28 mouse cellular contexts compared by ENCODE assay signal in the genomic region with DNA sequence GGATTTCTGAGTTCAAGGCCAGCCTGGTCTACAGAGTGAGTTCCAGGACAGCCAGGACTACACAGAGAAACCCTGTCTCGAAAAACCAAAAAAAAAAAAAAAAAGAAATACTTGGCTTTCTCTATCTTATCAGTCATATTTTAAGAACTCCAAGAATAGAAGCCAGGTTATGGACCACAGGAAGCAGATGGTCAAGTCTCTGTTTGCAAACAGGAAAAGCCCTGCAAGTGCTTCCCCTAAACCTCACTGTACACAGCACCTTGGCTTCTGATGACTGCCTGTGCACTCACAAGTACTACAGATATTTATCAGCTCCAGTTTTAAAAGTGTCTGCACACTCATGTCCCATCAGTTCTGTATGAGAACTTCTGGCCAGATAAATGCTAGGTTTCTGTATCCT. TPM values are rescaled to one million over a fixed set of nuclear protein-coding genes. Genes with fewer than 3 reads are reported as not detected.
A peak's percentile ranks its signal among the peaks of the same experiment; 100 is the strongest.
DNase-seq lines count a peak whose midpoint lies in the region; ATAC-seq and TF ChIP-seq lines count a peak whose summit lies in the region.
"Had no signal": no experiment of that assay in that cellular context is flagged by ENCODE, and none has a peak within 500 bp of the region (broad histone marks: within the 10 kb centered on the region; RNA-seq: fewer than 3 reads in every experiment).

No protein-coding gene starts in this region.

- peak; percentile 38; the same call in 1 of the 2 replicates for TF ChIP-seq POLR2A in heart, adult 2 months (IDR thresholded peaks at IDR 0.05; ENCODE audit: insufficient read depth, low read depth, low read length)

- intact Hi-C loops in heart, adult 2 months (cut with DNase I), result no loop called here
- intact Hi-C loops in heart, postnatal 10 days (cut with DNase I), result no loop called here

- no peaks in the 10 kb centered on the region for H3K79me2 ChIP-seq in heart, adult 2 months (replicated peaks; ENCODE audit: control insufficient read depth, insufficient read depth, low read length)

- H3K9ac ChIP-seq in heart, adult 2 months (ENCODE audit: low read depth, low read length), result no peak overlapping the region
- no peak overlapping the region for H3K9ac ChIP-seq in lung, embryonic 14.5 days
- H3K9ac ChIP-seq: embryonic facial prominence, embryonic 12.5 days; forebrain, embryonic 13.5 days; hindbrain, embryonic 13.5 days; neural tube, embryonic 15.5 days had no signal

- ATAC-seq in lung, embryonic 14.5 days (ENCODE audit: insufficient read depth), result no peak
- ATAC-seq in hematopoietic stem cell, adult 5-6 weeks (replicated peaks in 1 of 2; ENCODE audit: insufficient read depth in 1 of 2, low FRiP score in 2 of 2, low TSS enrichment in 1 of 2, low read depth in 1 of 2, poor library complexity in 2 of 2, severe bottlenecking in 2 of 2), result peak; percentile 59 to 67
- ATAC-seq: activated CD4-positive, CD25-positive, alpha-beta regulatory T cell, adult 4 months; forebrain, embryonic 13.5 days; inflammation-experienced regulatory T-cells, adult 6 months; midbrain, embryonic 16.5 days; Patski had no signal

- H3K27me3 ChIP-seq in heart, adult 2 months (ENCODE audit: control insufficient read depth, insufficient read depth, low read length), result no peaks in the 10 kb centered on the region
- no peaks in the 10 kb centered on the region for H3K27me3 ChIP-seq in lung, embryonic 14.5 days (ENCODE audit: insufficient read depth, low read length)
- H3K27me3 ChIP-seq: embryonic facial prominence, embryonic 12.5 days; forebrain, embryonic 13.5 days; hindbrain, embryonic 13.5 days; neural tube, embryonic 15.5 days; Patski had no signal

- H3K9me3 ChIP-seq in lung, embryonic 14.5 days (ENCODE audit: low read depth, low read length), result no peaks in the 10 kb centered on the region
- H3K9me3 ChIP-seq: embryonic facial prominence, embryonic 12.5 days; forebrain, embryonic 13.5 days; heart, embryonic 10.5 days; hindbrain, embryonic 13.5 days; limb, embryonic 10.5 days; neural tube, embryonic 15.5 days had no signal

- TF ChIP-seq EP300 in heart, adult 2 months (IDR thresholded peaks at IDR 0.05; ENCODE audit: insufficient read depth, low read depth, low read length), result 0 out of 2 replicates have a peak, but pooled peaks have one; percentile 39

- H3K4me1 ChIP-seq in heart, adult 2 months (ENCODE audit: control insufficient read depth, insufficient read depth, low read length), result peaks cover 8% of the 10 kb centered on the region
- peaks cover 7% of the 10 kb centered on the region; the same call in 1 of the 2 replicates for H3K4me1 ChIP-seq in lung, embryonic 14.5 days (ENCODE audit: insufficient read depth)

- H3K4me2 ChIP-seq in lung, embryonic 14.5 days, result no peak overlapping the region
- H3K4me2 ChIP-seq: embryonic facial prominence, embryonic 12.5 days; forebrain, embryonic 13.5 days; hindbrain, embryonic 13.5 days; neural tube, embryonic 15.5 days had no signal

- peak overlapping the region; percentile 12; the same call in 1 of the 2 replicates for H3K27ac ChIP-seq in heart, adult 2 months
- no peak overlapping the region for H3K27ac ChIP-seq in lung, embryonic 14.5 days (ENCODE audit: low read depth)
- H3K27ac ChIP-seq: embryonic facial prominence, embryonic 12.5 days; forebrain, embryonic 13.5 days; heart, embryonic 10.5 days; hindbrain, embryonic 13.5 days; limb, embryonic 10.5 days; neural tube, embryonic 15.5 days; stomach, postnatal 0 days had no signal

- TF ChIP-seq CTCF in heart, adult 2 months (IDR thresholded peaks at IDR 0.05), result no peak
- no peak for TF ChIP-seq CTCF in lung, embryonic 14.5 days (IDR thresholded peaks at IDR 0.05; ENCODE audit: low read depth)

- peaks cover 2% of the 10 kb centered on the region; the same call in 1 of the 2 replicates for H3K36me3 ChIP-seq in heart, adult 2 months (ENCODE audit: control insufficient read depth, insufficient read depth, low read length)
- no peaks in the 10 kb centered on the region for H3K36me3 ChIP-seq in lung, embryonic 14.5 days (ENCODE audit: insufficient read depth)
- H3K36me3 ChIP-seq: embryonic facial prominence, embryonic 12.5 days; heart, embryonic 10.5 days; hindbrain, embryonic 13.5 days; limb, embryonic 10.5 days; neural tube, embryonic 15.5 days had no signal

- no peak overlapping the region for H3K4me3 ChIP-seq in heart, adult 2 months
- no peak overlapping the region for H3K4me3 ChIP-seq in lung, embryonic 14.5 days (ENCODE audit: low read depth, low read length)
- H3K4me3 ChIP-seq: embryonic facial prominence, embryonic 12.5 days; erythroblast, embryonic 14.5 days; forebrain, embryonic 13.5 days; heart, embryonic 10.5 days; hindbrain, embryonic 13.5 days; limb, embryonic 10.5 days; neural tube, embryonic 15.5 days had no signal

- 24% methylated on average over 1 of the region's 1 CpGs for WGBS in heart, adult 2 months
- no CpG with 5 or more reads among the region's 1 CpGs for WGBS in lung, embryonic 14.5 days

- DNase-seq in heart, adult 2 months, result peak in 1 of 2 experiments; percentile 21
- DNase-seq in heart, postnatal 10 days, result no peak
- DNase-seq in lung, embryonic 14.5 days, result peak; percentile 34
- no peak for DNase-seq in lung, adult 18-20 months
- peak; percentile 51 for DNase-seq in A20 (ENCODE audit: low read depth, low spot score)
- DNase-seq in T-cell, adult 2 months (ENCODE audit: low spot score), result no peak
- DNase-seq: adrenal gland, postnatal 10 days; cerebellum, adult 9-11 months; gastrocnemius, postnatal 14 days had no signal

RNA-seq across cellular contexts. Expression of a gene that starts 2.5 kb away (rescaled TPM):
- 10 to 100 TPM; 59.2 to 72.3 TPM for total RNA-seq in heart, adult 2 months (2021)
- 74.4 and 86.4 TPM in 2 replicates for polyA plus RNA-seq in heart, adult 2 months (2012; rRNA removed)
- total RNA-seq in heart, postnatal 10 days (2021), result 10 to 100 TPM; 84.4 to 86.9 TPM
- 59.3 and 60.0 TPM in 2 replicates for polyA plus RNA-seq in lung, embryonic 14.5 days (2014; fragmentation: Nextera tagmentation; extraction: Ambion mirVana)
- total RNA-seq in hematopoietic stem cell, adult 5-6 weeks (2017), result 50.9 and 100 TPM in 2 replicates

RNA-seq across cellular contexts. Expression of a gene that starts 36.6 kb away (rescaled TPM):
- under 1 TPM; 0.39 TPM for total RNA-seq in heart, adult 2 months (2021)
- polyA plus RNA-seq in heart, adult 2 months (2012; rRNA removed), result 1.8 and 2.1 TPM in 2 replicates
- total RNA-seq in heart, postnatal 10 days (2021), result under 1 TPM; 0.17 to 0.35 TPM
- not detected in 2 replicates for polyA plus RNA-seq in lung, embryonic 14.5 days (2014; fragmentation: Nextera tagmentation; extraction: Ambion mirVana)
- total RNA-seq in hematopoietic stem cell, adult 5-6 weeks (2017), result not detected in 2 replicates
- total RNA-seq: adrenal gland, postnatal 10 days; layer of hippocampus, postnatal 10 days had no signal
- polyA plus RNA-seq: activated CD4-positive, CD25-positive, alpha-beta regulatory T cell, adult 4 months; erythroblast, embryonic 14.5 days; heart, embryonic 10.5 days; inflammation-experienced regulatory T-cells, adult 6 months; limb, embryonic 10.5 days; midbrain, embryonic 16.5 days; neural tube, embryonic 15.5 days; stomach, postnatal 0 days; thymus, postnatal 0 days had no signal

RNA-seq across cellular contexts. Expression of a gene that starts 38.4 kb away (rescaled TPM):
- total RNA-seq in heart, adult 2 months (2021), result 10 to 100 TPM; 23.9 to 28.9 TPM
- 2.9 and 8.2 TPM in 2 replicates for polyA plus RNA-seq in heart, adult 2 months (2012; rRNA removed)
- 10 to 100 TPM; 30.0 to 39.8 TPM for total RNA-seq in heart, postnatal 10 days (2021)
- 42.0 and 42.8 TPM in 2 replicates for polyA plus RNA-seq in lung, embryonic 14.5 days (2014; fragmentation: Nextera tagmentation; extraction: Ambion mirVana)
- total RNA-seq in hematopoietic stem cell, adult 5-6 weeks (2017), result 144 and 155 TPM in 2 replicates

RNA-seq across cellular contexts. Expression of a gene that starts 43.6 kb away (rescaled TPM):
- not detected for total RNA-seq in heart, adult 2 months (2021)
- polyA plus RNA-seq in heart, adult 2 months (2012; rRNA removed), result 0.08 TPM in 1 of 2 replicates, not detected in the other
- total RNA-seq in heart, postnatal 10 days (2021), result not detected
- not detected in 2 replicates for polyA plus RNA-seq in lung, embryonic 14.5 days (2014; fragmentation: Nextera tagmentation; extraction: Ambion mirVana)
- total RNA-seq in hematopoietic stem cell, adult 5-6 weeks (2017), result not detected in 2 replicates
- total RNA-seq: adrenal gland, postnatal 10 days; gastrocnemius, postnatal 14 days; liver, adult 2 months had no signal
- polyA plus RNA-seq: activated CD4-positive, CD25-positive, alpha-beta regulatory T cell, adult 4 months; embryonic facial prominence, embryonic 12.5 days; erythroblast, embryonic 14.5 days; forebrain, embryonic 13.5 days; heart, embryonic 10.5 days; heart, postnatal 0 days; hindbrain, embryonic 13.5 days; inflammation-experienced regulatory T-cells, adult 6 months; limb, embryonic 10.5 days; lung, embryonic 16.5 days; midbrain, embryonic 16.5 days; neural tube, embryonic 15.5 days; stomach, postnatal 0 days; thymus, postnatal 0 days had no signal

RNA-seq across cellular contexts. Expression of a gene that starts 54.5 kb away (rescaled TPM):
- total RNA-seq in heart, adult 2 months (2021), result 10 to 100 TPM; 25.0 to 31.4 TPM
- 18.9 and 23.0 TPM in 2 replicates for polyA plus RNA-seq in heart, adult 2 months (2012; rRNA removed)
- total RNA-seq in heart, postnatal 10 days (2021), result 10 to 100 TPM; 59.3 to 60.3 TPM
- polyA plus RNA-seq in lung, embryonic 14.5 days (2014; fragmentation: Nextera tagmentation; extraction: Ambion mirVana), result 0.89 and 1.1 TPM in 2 replicates
- total RNA-seq in hematopoietic stem cell, adult 5-6 weeks (2017), result 6.8 and 8.8 TPM in 2 replicates
- polyA plus RNA-seq: activated CD4-positive, CD25-positive, alpha-beta regulatory T cell, adult 4 months; erythroblast, embryonic 14.5 days; frontal cortex, adult 2 months; Patski had no signal

Comparison
In these comparisons a context has a peak if more than half of its experiments do, and no peak if none do; other contexts are left out.
1. DNase-seq: peak in lung, embryonic 14.5 days (single experiment) and A20 (single experiment); none in heart, postnatal 10 days (0 of 2), lung, adult 18-20 months (0 of 2) and T-cell, adult 2 months (single experiment).